ENCODE assay signal across 20 mouse cellular contexts in the genomic region with DNA sequence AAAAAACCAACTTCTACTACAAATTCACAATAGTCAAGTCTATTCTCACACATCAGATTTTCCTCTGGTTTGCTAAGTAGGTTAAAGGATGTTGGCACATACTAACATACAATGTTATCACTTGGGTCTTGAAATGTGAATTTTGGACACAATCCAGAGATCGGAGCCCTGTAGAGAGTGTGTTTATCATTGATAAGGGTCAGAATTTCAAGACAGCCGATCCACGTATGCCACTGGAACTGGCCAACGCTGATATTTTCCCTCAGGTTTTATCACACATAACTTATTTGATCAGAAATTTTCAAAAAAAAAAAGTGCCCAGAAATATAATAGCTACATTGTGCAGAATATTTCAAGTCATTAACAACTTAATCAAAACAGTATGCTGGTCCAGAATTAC. TPM values are rescaled to one million over a fixed set of nuclear protein-coding genes. Genes with fewer than 3 reads are reported as not detected.
DNase-seq lines count a peak whose midpoint lies in the region; ATAC-seq lines count a peak whose summit lies in the region.
"Had no signal": no experiment of that assay in that cellular context is flagged by ENCODE, and none has a peak within 500 bp of the region (broad histone marks: within the 10 kb centered on the region; RNA-seq: fewer than 3 reads in every experiment).

No protein-coding gene starts in this region.

- H3K9ac ChIP-seq in liver, embryonic 13.5 days = no peak overlapping the region
- H3K9ac ChIP-seq in stomach, embryonic 15.5 days = no peak overlapping the region
- H3K9ac ChIP-seq in forebrain, embryonic 15.5 days (replicated peaks) = no peak overlapping the region
- H3K9ac ChIP-seq: embryonic facial prominence, embryonic 13.5 days; hindbrain, embryonic 14.5 days; lung, embryonic 15.5 days had no signal

- DNase-seq in adipocyte (ENCODE audit: low spot score) = peak; percentile 21
- DNase-seq in liver, embryonic 13.5 days = peak; percentile 43
- DNase-seq in left cerebral cortex, postnatal 14 days (ENCODE audit: low spot score in 2 of 2) = no peak
- no peak for DNase-seq in embryo, embryonic 10 days (ENCODE audit: low spot score)
- DNase-seq: adrenal gland, postnatal 10 days; cerebellum, adult 18-20 months; cerebellum, postnatal 36 days; gastrocnemius, postnatal 25 days; heart, postnatal 10 days; kidney, adult 2 months; layer of hippocampus, postnatal 36 days; midbrain, embryonic 14.5 days had no signal

- H3K9me3 ChIP-seq in liver, embryonic 13.5 days (replicated peaks) = no peaks in the 10 kb centered on the region
- no peaks in the 10 kb centered on the region for H3K9me3 ChIP-seq in stomach, embryonic 15.5 days
- H3K9me3 ChIP-seq in forebrain, embryonic 15.5 days = no peaks in the 10 kb centered on the region
- H3K9me3 ChIP-seq: embryonic facial prominence, embryonic 13.5 days; limb, embryonic 10.5 days; lung, embryonic 15.5 days had no signal

- intact Hi-C loops in left cerebral cortex, postnatal 14 days (cut with DNase I) = no loop called here

- H3K27ac ChIP-seq in liver, embryonic 13.5 days = peak overlapping the region; percentile 68
- no peak overlapping the region for H3K27ac ChIP-seq in stomach, embryonic 15.5 days
- H3K27ac ChIP-seq in forebrain, embryonic 15.5 days (replicated peaks) = no peak overlapping the region
- H3K27ac ChIP-seq: embryonic facial prominence, embryonic 13.5 days; hindbrain, embryonic 14.5 days; limb, embryonic 10.5 days; lung, embryonic 15.5 days had no signal

- ATAC-seq in erythroblast, adult 5-6 weeks (replicated peaks; ENCODE audit: low FRiP score, poor library complexity, severe bottlenecking) = peak; percentile 81
- ATAC-seq in liver, embryonic 13.5 days (ENCODE audit: low read depth) = peak; percentile 93
- peak; percentile 96 for ATAC-seq in stomach, embryonic 15.5 days (ENCODE audit: insufficient read depth, low FRiP score, low read depth)
- ATAC-seq in forebrain, embryonic 15.5 days (replicated peaks) = no peak
- ATAC-seq: CD4-positive, CD25-positive, alpha-beta regulatory T cell, adult 4 months had no signal

- H3K4me2 ChIP-seq in liver, embryonic 13.5 days = peak overlapping the region; percentile 48
- no peak overlapping the region for H3K4me2 ChIP-seq in stomach, embryonic 15.5 days
- H3K4me2 ChIP-seq in forebrain, embryonic 15.5 days (replicated peaks) = no peak overlapping the region
- H3K4me2 ChIP-seq: embryonic facial prominence, embryonic 13.5 days; hindbrain, embryonic 14.5 days; lung, embryonic 15.5 days had no signal

- WGBS in liver, embryonic 13.5 days (ENCODE audit: insufficient replicate concordance) = 18% methylated on average over 4 of the region's 4 CpGs
- WGBS in stomach, embryonic 15.5 days = 57% methylated on average over 4 of the region's 4 CpGs
- WGBS in forebrain, embryonic 15.5 days = 91% methylated on average over 4 of the region's 4 CpGs

- H3K36me3 ChIP-seq in liver, embryonic 13.5 days = no peaks in the 10 kb centered on the region
- no peaks in the 10 kb centered on the region for H3K36me3 ChIP-seq in stomach, embryonic 15.5 days
- H3K36me3 ChIP-seq in forebrain, embryonic 15.5 days = no peaks in the 10 kb centered on the region
- H3K36me3 ChIP-seq: embryonic facial prominence, embryonic 13.5 days; limb, embryonic 10.5 days; lung, embryonic 15.5 days had no signal

- no peak overlapping the region for H3K4me3 ChIP-seq in liver, embryonic 13.5 days (replicated peaks)
- H3K4me3 ChIP-seq in stomach, embryonic 15.5 days (replicated peaks) = no peak overlapping the region
- no peak overlapping the region for H3K4me3 ChIP-seq in forebrain, embryonic 15.5 days
- H3K4me3 ChIP-seq: embryonic facial prominence, embryonic 13.5 days; limb, embryonic 10.5 days; lung, embryonic 15.5 days had no signal

- H3K4me1 ChIP-seq in liver, embryonic 13.5 days (replicated peaks) = peaks cover 61% of the 10 kb centered on the region
- H3K4me1 ChIP-seq in stomach, embryonic 15.5 days = no peaks in the 10 kb centered on the region
- no peaks in the 10 kb centered on the region for H3K4me1 ChIP-seq in forebrain, embryonic 15.5 days
- H3K4me1 ChIP-seq: embryonic facial prominence, embryonic 13.5 days; limb, embryonic 10.5 days; lung, embryonic 15.5 days had no signal

- no peaks in the 10 kb centered on the region for H3K27me3 ChIP-seq in liver, embryonic 13.5 days
- H3K27me3 ChIP-seq in stomach, embryonic 15.5 days (replicated peaks) = no peaks in the 10 kb centered on the region
- no peaks in the 10 kb centered on the region for H3K27me3 ChIP-seq in forebrain, embryonic 15.5 days
- H3K27me3 ChIP-seq: embryonic facial prominence, embryonic 13.5 days; lung, embryonic 15.5 days had no signal

RNA-seq across cellular contexts. Expression of gene Tpk1, which starts 7.8 kb away (rescaled TPM):
- 1.3 and 4.8 TPM in 2 replicates for total RNA-seq in erythroblast, adult 5-6 weeks (2015; ENCODE audit: low replicate concordance)
- 2.8 and 4.5 TPM in 2 replicates for total RNA-seq in erythroblast, adult 5-6 weeks (2017; ENCODE audit: low replicate concordance)
- 6.8 and 6.9 TPM in 2 replicates for polyA plus RNA-seq in liver, embryonic 13.5 days (2015; fragmentation: Nextera tagmentation; extraction: Ambion mirVana)
- polyA plus RNA-seq in stomach, embryonic 15.5 days (2015; fragmentation: Nextera tagmentation; extraction: Ambion mirVana) = 15.4 and 16.6 TPM in 2 replicates
- total RNA-seq in left cerebral cortex, postnatal 14 days (2021) = 1 to 10 TPM; 3.5 to 5.3 TPM
- polyA plus RNA-seq in forebrain, embryonic 15.5 days (2015; fragmentation: Nextera tagmentation; extraction: Ambion mirVana) = 5.0 and 5.5 TPM in 2 replicates

Comparison
In these comparisons a context has a peak if more than half of its experiments do, and no peak if none do; other contexts are left out.
1. DNase-seq: peak in adipocyte (single experiment) and liver, embryonic 13.5 days (single experiment); none in left cerebral cortex, postnatal 14 days (0 of 2) and embryo, embryonic 10 days (single experiment).